Comparison of ENCODE assay signal across 16 mouse cellular contexts in the genomic region with DNA sequence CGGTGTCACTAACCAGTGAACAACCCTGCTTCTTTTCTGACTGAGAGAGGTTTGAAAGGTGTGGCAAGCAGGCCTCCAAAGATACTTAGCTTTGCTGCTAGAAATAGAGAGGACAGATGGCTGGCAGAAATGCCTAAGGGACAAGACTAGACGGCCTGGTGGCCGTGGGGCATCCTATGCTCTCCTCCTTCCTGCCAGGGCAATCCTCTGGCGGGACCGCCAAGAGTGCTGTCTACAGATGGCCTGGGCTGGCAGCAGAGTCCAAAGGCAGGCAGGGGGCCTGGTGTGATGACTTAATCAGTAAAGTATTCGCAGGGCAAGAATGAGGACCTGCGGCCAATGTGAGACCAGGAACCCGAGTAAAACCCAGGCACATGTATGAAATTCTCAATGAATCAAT. TPM values are rescaled to one million over a fixed set of nuclear protein-coding genes. Genes with fewer than 3 reads are reported as not detected.
DNase-seq lines count a peak whose midpoint lies in the region; ATAC-seq and TF ChIP-seq lines count a peak whose summit lies in the region.
"Had no signal": no experiment of that assay in that cellular context is flagged by ENCODE, and none has a peak within 500 bp of the region (broad histone marks: within the 10 kb centered on the region; RNA-seq: fewer than 3 reads in every experiment).

No protein-coding gene starts in this region.

- intact Hi-C loops in heart, postnatal 10 days (cut with DNase I) = no loop called here

- H3K27ac ChIP-seq in midbrain, postnatal 0 days (ENCODE audit: low read depth, low read length) = no peak overlapping the region
- no peak overlapping the region for H3K27ac ChIP-seq in midbrain, embryonic 16.5 days (ENCODE audit: low read length)
- H3K27ac ChIP-seq: limb, embryonic 12.5 days; liver, embryonic 15.5 days; neural tube, embryonic 12.5 days had no signal

- no peaks in the 10 kb centered on the region for H3K4me1 ChIP-seq in midbrain, postnatal 0 days (ENCODE audit: insufficient read depth, low read length)
- 0 out of 2 replicates have a peak, but pooled peaks cover 3% of the 10 kb centered on the region for H3K4me1 ChIP-seq in midbrain, embryonic 16.5 days (ENCODE audit: control insufficient read depth, insufficient read depth, low read length)
- H3K4me1 ChIP-seq: liver, embryonic 15.5 days had no signal

- H3K4me2 ChIP-seq in midbrain, postnatal 0 days (ENCODE audit: low read depth, low read length, poor library complexity, severe bottlenecking) = no peak overlapping the region
- H3K4me2 ChIP-seq in midbrain, embryonic 16.5 days (ENCODE audit: low read length) = no peak overlapping the region
- H3K4me2 ChIP-seq: limb, embryonic 12.5 days; liver, embryonic 15.5 days; neural tube, embryonic 12.5 days had no signal

- H3K4me3 ChIP-seq in midbrain, postnatal 0 days (ENCODE audit: low read depth, low read length) = no peak overlapping the region
- H3K4me3 ChIP-seq in midbrain, embryonic 16.5 days (ENCODE audit: low read depth, low read length) = no peak overlapping the region
- H3K4me3 ChIP-seq: limb, embryonic 12.5 days; liver, embryonic 15.5 days; neural tube, embryonic 12.5 days had no signal

- no peak for TF ChIP-seq CTCF in midbrain, postnatal 0 days (IDR thresholded peaks at IDR 0.05)

- no peak overlapping the region for H3K9ac ChIP-seq in midbrain, postnatal 0 days (replicated peaks; ENCODE audit: low read length, poor library complexity, severe bottlenecking)
- H3K9ac ChIP-seq in midbrain, embryonic 16.5 days (ENCODE audit: low read depth, low read length) = no peak overlapping the region
- H3K9ac ChIP-seq: limb, embryonic 12.5 days; liver, embryonic 15.5 days; neural tube, embryonic 12.5 days had no signal

- WGBS in midbrain, postnatal 0 days = 43% methylated on average over 8 of the region's 8 CpGs
- WGBS in midbrain, embryonic 16.5 days = 68% methylated on average over 8 of the region's 8 CpGs

- peak; percentile 8 for DNase-seq in adrenal gland, postnatal 25 days
- DNase-seq in adrenal gland, adult 18-20 months (ENCODE audit: low spot score in 2 of 2) = no peak
- DNase-seq in midbrain, postnatal 0 days (ENCODE audit: low spot score) = peak; percentile 28
- peak; percentile 95 to 96 for DNase-seq in cerebellum, postnatal 25 days
- no peak for DNase-seq in ovary, adult 18-20 months (ENCODE audit: low spot score)
- no peak for DNase-seq in heart, postnatal 10 days
- no peak for DNase-seq in layer of hippocampus, postnatal 36 days
- DNase-seq: adrenal gland, postnatal 36 days; heart, postnatal 36 days; midbrain, embryonic 14.5 days; thymus, postnatal 4 days had no signal

- H3K36me3 ChIP-seq in midbrain, postnatal 0 days (ENCODE audit: insufficient read depth, low read length) = no peaks in the 10 kb centered on the region
- no peaks in the 10 kb centered on the region for H3K36me3 ChIP-seq in midbrain, embryonic 16.5 days (ENCODE audit: control insufficient read depth, insufficient read depth, low read length)
- H3K36me3 ChIP-seq: limb, embryonic 12.5 days; liver, embryonic 15.5 days; neural tube, embryonic 12.5 days had no signal

- no peak for ATAC-seq in midbrain, postnatal 0 days (ENCODE audit: low FRiP score)
- ATAC-seq in midbrain, embryonic 16.5 days = no peak

- H3K9me3 ChIP-seq in midbrain, postnatal 0 days (ENCODE audit: low read length) = no peaks in the 10 kb centered on the region
- H3K9me3 ChIP-seq in midbrain, embryonic 16.5 days (replicated peaks; ENCODE audit: control insufficient read depth, low read length, poor library complexity, severe bottlenecking) = no peaks in the 10 kb centered on the region
- H3K9me3 ChIP-seq: limb, embryonic 12.5 days; liver, embryonic 15.5 days; neural tube, embryonic 12.5 days had no signal

- no peaks in the 10 kb centered on the region for H3K27me3 ChIP-seq in midbrain, postnatal 0 days (ENCODE audit: insufficient read depth, low read length)
- H3K27me3 ChIP-seq in midbrain, embryonic 16.5 days (ENCODE audit: control insufficient read depth, insufficient read depth, low read depth, low read length) = no peaks in the 10 kb centered on the region
- H3K27me3 ChIP-seq: limb, embryonic 12.5 days; neural tube, embryonic 12.5 days had no signal

RNA-seq across cellular contexts. Expression of gene 1700013F07Rik, which starts 34.1 kb away (rescaled TPM):
- not detected in 2 replicates for total RNA-seq in adrenal gland, postnatal 25 days (2021)
- total RNA-seq in adrenal gland, adult 18-20 months (2021) = not detected
- 2.4 and 3.4 TPM in 2 replicates for total RNA-seq in midbrain, postnatal 0 days (2014; rRNA removed)
- 3.8 and 4.4 TPM in 2 replicates for polyA plus RNA-seq in midbrain, postnatal 0 days (2015; fragmentation: Nextera tagmentation; extraction: Ambion mirVana)
- polyA plus RNA-seq in midbrain, embryonic 16.5 days (2015; fragmentation: Nextera tagmentation; extraction: Ambion mirVana) = 3.1 and 4.4 TPM in 2 replicates
- not detected for total RNA-seq in heart, postnatal 10 days (2021)
- total RNA-seq in layer of hippocampus, postnatal 36 days (2021) = 1 to 10 TPM; 2.4 to 2.9 TPM
- total RNA-seq: adrenal gland, postnatal 36 days; heart, adult 8-10 months; heart, postnatal 36 days had no signal
- polyA plus RNA-seq: limb, embryonic 12.5 days; liver, embryonic 15.5 days; neural tube, embryonic 12.5 days had no signal

RNA-seq across cellular contexts. Expression of gene 5330417C22Rik, which starts 36.5 kb away (rescaled TPM):
- 7.5 and 9.4 TPM in 2 replicates for total RNA-seq in adrenal gland, postnatal 25 days (2021)
- 1 to 10 TPM; 1.8 to 4.0 TPM for total RNA-seq in adrenal gland, adult 18-20 months (2021)
- total RNA-seq in midbrain, postnatal 0 days (2014; rRNA removed) = 10.1 and 16.1 TPM in 2 replicates
- 19.8 and 22.9 TPM in 2 replicates for polyA plus RNA-seq in midbrain, postnatal 0 days (2015; fragmentation: Nextera tagmentation; extraction: Ambion mirVana)
- polyA plus RNA-seq in midbrain, embryonic 16.5 days (2015; fragmentation: Nextera tagmentation; extraction: Ambion mirVana) = 20.8 and 21.5 TPM in 2 replicates
- under 1 TPM; 0.17 to 0.60 TPM for total RNA-seq in heart, postnatal 10 days (2021)
- 10 to 100 TPM; 26.1 to 29.7 TPM for total RNA-seq in layer of hippocampus, postnatal 36 days (2021)
- total RNA-seq: heart, postnatal 36 days had no signal

RNA-seq across cellular contexts. Expression of gene Sars, which starts 54.8 kb away (rescaled TPM):
- 170 and 185 TPM in 2 replicates for total RNA-seq in adrenal gland, postnatal 25 days (2021)
- 100 to 1,000 TPM; 168 to 202 TPM for total RNA-seq in adrenal gland, adult 18-20 months (2021)
- total RNA-seq in midbrain, postnatal 0 days (2014; rRNA removed) = 160 and 163 TPM in 2 replicates
- polyA plus RNA-seq in midbrain, postnatal 0 days (2015; fragmentation: Nextera tagmentation; extraction: Ambion mirVana) = 223 and 225 TPM in 2 replicates
- 217 and 220 TPM in 2 replicates for polyA plus RNA-seq in midbrain, embryonic 16.5 days (2015; fragmentation: Nextera tagmentation; extraction: Ambion mirVana)
- total RNA-seq in heart, postnatal 10 days (2021) = 10 to 100 TPM; 97.1 to 97.8 TPM
- total RNA-seq in layer of hippocampus, postnatal 36 days (2021) = 100 to 1,000 TPM; 190 to 210 TPM

Comparison
In these comparisons a context has a peak if more than half of its experiments do, and no peak if none do; other contexts are left out.
1. DNase-seq: peak in adrenal gland, postnatal 25 days (single experiment), midbrain, postnatal 0 days (single experiment) and cerebellum, postnatal 25 days (2 of 2); none in adrenal gland, adult 18-20 months (0 of 2), ovary, adult 18-20 months (single experiment), heart, postnatal 10 days (0 of 2) and layer of hippocampus, postnatal 36 days (0 of 2).